Mouse (Mus musculus) heart, embryonic 13.5 days (tissue): Measurements from ENCODE around the gene Emsy. TPM values are rescaled to one million over a fixed set of nuclear protein-coding genes. Genes with fewer than 3 reads are reported as not detected.

Experiments
- ATAC-seq: fragments of 200-750 bp; cut with Nextera tagmentation; 2 replicates; pipeline ENCODE4 v1.8.0; 2017; ENCODE audit warnings: moderate TSS enrichment; ENCODE audit not compliant: insufficient number of reproducible peaks, low FRiP score, low TSS enrichment; ENCODE audit errors: extremely low read depth
- H3K27ac ChIP-seq: fragments of 300-500 bp; sonication (generic); replicated peaks from 2 replicates; pipeline ENCODE4 v1.5.1; 2015; ENCODE audit warnings: moderate library complexity, mild to moderate bottlenecking, inconsistent platforms
- H3K27me3 ChIP-seq: fragments of 300-500 bp; sonication (generic); replicated peaks from 2 replicates; pipeline ENCODE4 v1.6.1; 2015; ENCODE audit warnings: mild to moderate bottlenecking, inconsistent platforms
- H3K36me3 ChIP-seq: fragments of 300-500 bp; sonication (generic); 2 replicates; pipeline ENCODE4 v1.6.1; 2015; ENCODE audit warnings: mild to moderate bottlenecking, inconsistent platforms
- H3K4me1 ChIP-seq: fragments of 300-500 bp; sonication (generic); 2 replicates; pipeline ENCODE4 v1.6.1; 2015; ENCODE audit warnings: inconsistent platforms
- H3K4me2 ChIP-seq: fragments of 300-500 bp; sonication (generic); 2 replicates; pipeline ENCODE4 v1.6.1; 2015; ENCODE audit warnings: inconsistent platforms, mild to moderate bottlenecking, moderate library complexity
- H3K4me3 ChIP-seq: fragments of 300-500 bp; sonication (generic); 2 replicates; pipeline ENCODE4 v1.5.1; 2015; ENCODE audit warnings: moderate library complexity, mild to moderate bottlenecking, inconsistent platforms
- H3K9ac ChIP-seq: fragments of 300-500 bp; sonication (generic); 2 replicates; pipeline ENCODE4 v1.6.1; 2015; ENCODE audit warnings: inconsistent platforms, mild to moderate bottlenecking, moderate library complexity
- H3K9me3 ChIP-seq: fragments of 300-500 bp; sonication (generic); 2 replicates; pipeline ENCODE4 v1.6.1; 2016; ENCODE audit warnings: inconsistent platforms
- WGBS: fragments of 180-500 bp; shearing (Covaris S2); methylation state at CpG from one replicate; pipeline ENCODE4 v1.1.7; 2015; ENCODE audit warnings: mixed read lengths; 5-methylcytosine and 5-hydroxymethylcytosine counted together
- polyA plus RNA-seq: library from polyadenylated mRNA; unstranded; fragments of >200 nt; fragmentation: Nextera tagmentation; extraction: Ambion mirVana; gene quantifications from 2 replicates; pipeline ENCODE4 v1.2.1, GENCODE M21; 2015

The Emsy gene
- polyA plus RNA-seq, 1 experiment from 2014 or later = 19.2 TPM

GRCm38 (mm10) chr7:98608520-98608919, 48.1 kb downstream of the Emsy start:
- Histone ChIP-seq H3K27ac (no peak overlapping the region), H3K4me1 (no peaks in the 10 kb centered on the region), H3K9ac (no peak overlapping the region), H3K4me3 (no peak overlapping the region), H3K4me2 (no peak overlapping the region), H3K9me3 (no peaks in the 10 kb centered on the region), H3K27me3 (no peaks in the 10 kb centered on the region), H3K36me3 (peaks cover 43% of the 10 kb centered on the region)
- no peak for ATAC-seq

GRCm38 (mm10) chr7:98607158-98607557, 49.4 kb downstream of the Emsy start:
- no peaks in the 10 kb centered on the region for H3K27me3 ChIP-seq
- ATAC-seq = no peak
- no peak overlapping the region for H3K9ac ChIP-seq
- no peaks in the 10 kb centered on the region for H3K9me3 ChIP-seq
- H3K4me2 ChIP-seq = no peak overlapping the region
- peaks cover 44% of the 10 kb centered on the region for H3K36me3 ChIP-seq
- H3K27ac ChIP-seq = no peak overlapping the region
- H3K4me3 ChIP-seq = no peak overlapping the region
- no peaks in the 10 kb centered on the region for H3K4me1 ChIP-seq
- 74% methylated on average over 4 of the region's 4 CpGs for WGBS

GRCm38 (mm10) chr7:98601715-98602114, 54.9 kb downstream of the Emsy start:
- Histone ChIP-seq H3K27me3 (no peaks in the 10 kb centered on the region), H3K4me1 (no peaks in the 10 kb centered on the region), H3K27ac (no peak overlapping the region), H3K4me2 (no peak overlapping the region), H3K36me3 (peaks cover 65% of the 10 kb centered on the region), H3K9ac (no peak overlapping the region), H3K9me3 (no peaks in the 10 kb centered on the region), H3K4me3 (no peak overlapping the region)
- ATAC-seq = no peak
- WGBS = 82% methylated on average over 4 of the region's 4 CpGs

- Histone ChIP-seq H3K27ac (no peak overlapping the region), H3K9ac (no peak overlapping the region), H3K9me3 (no peaks in the 10 kb centered on the region), H3K4me3 (no peak overlapping the region), H3K36me3 (peaks cover 82% of the 10 kb centered on the region), H3K4me1 (no peaks in the 10 kb centered on the region), H3K4me2 (no peak overlapping the region), H3K27me3 (no peaks in the 10 kb centered on the region)
- WGBS = 76% methylated on average over 8 of the region's 8 CpGs
- no peak for ATAC-seq
These were observed 59.2 kb downstream of the Emsy start for GRCm38 (mm10) chr7:98597402-98597801.

GRCm38 (mm10) chr7:98594731-98595130, 61.9 kb downstream of the Emsy start:
- H3K4me2 ChIP-seq = no peak overlapping the region
- WGBS = 89% methylated on average over 4 of the region's 4 CpGs
- peaks cover 82% of the 10 kb centered on the region for H3K36me3 ChIP-seq
- H3K9me3 ChIP-seq = no peaks in the 10 kb centered on the region
- no peak overlapping the region for H3K9ac ChIP-seq
- no peak overlapping the region for H3K27ac ChIP-seq
- no peaks in the 10 kb centered on the region for H3K4me1 ChIP-seq
- no peak overlapping the region for H3K4me3 ChIP-seq
- no peak for ATAC-seq
- H3K27me3 ChIP-seq = no peaks in the 10 kb centered on the region

- no peaks in the 10 kb centered on the region for H3K4me1 ChIP-seq
- H3K27ac ChIP-seq = no peak overlapping the region
- H3K27me3 ChIP-seq = no peaks in the 10 kb centered on the region
- WGBS = 83% methylated on average over 6 of the region's 6 CpGs
- no peak overlapping the region for H3K9ac ChIP-seq
- no peak overlapping the region for H3K4me2 ChIP-seq
- H3K36me3 ChIP-seq = peaks cover 85% of the 10 kb centered on the region
- ATAC-seq = no peak
- no peak overlapping the region for H3K4me3 ChIP-seq
- no peaks in the 10 kb centered on the region for H3K9me3 ChIP-seq
These were observed 63.3 kb downstream of the Emsy start for GRCm38 (mm10) chr7:98593276-98593675.

GRCm38 (mm10) chr7:98589028-98589427, 67.6 kb downstream of the Emsy start:
- no peak overlapping the region for H3K27ac ChIP-seq
- ATAC-seq = no peak
- H3K9me3 ChIP-seq = no peaks in the 10 kb centered on the region
- no peak overlapping the region for H3K4me2 ChIP-seq
- H3K4me3 ChIP-seq = no peak overlapping the region
- no peaks in the 10 kb centered on the region for H3K27me3 ChIP-seq
- no peak overlapping the region for H3K9ac ChIP-seq
- H3K36me3 ChIP-seq = peaks cover 61% of the 10 kb centered on the region
- 56% methylated on average over 3 of the region's 3 CpGs for WGBS
- H3K4me1 ChIP-seq = 0 out of 2 replicates have a peak, but pooled peaks cover 2% of the 10 kb centered on the region

- no peak for ATAC-seq
- no peak overlapping the region for H3K9ac ChIP-seq
- WGBS = 79% methylated on average over 3 of the region's 3 CpGs
These were observed 70.3 kb downstream of the Emsy start for GRCm38 (mm10) chr7:98586313-98586712.

GRCm38 (mm10) chr7:98584555-98584954, 72.0 kb downstream of the Emsy start:
- Histone ChIP-seq H3K36me3 (peaks cover 26% of the 10 kb centered on the region), H3K4me1 (0 out of 2 replicates have a peak, but pooled peaks cover 2% of the 10 kb centered on the region), H3K9ac (no peak overlapping the region), H3K4me2 (no peak overlapping the region), H3K4me3 (no peak overlapping the region), H3K9me3 (no peaks in the 10 kb centered on the region), H3K27ac (no peak overlapping the region), H3K27me3 (no peaks in the 10 kb centered on the region)
- no peak for ATAC-seq
- 53% methylated on average over 3 of the region's 3 CpGs for WGBS

More at GRCm38 (mm10) chr7:98586313-98586712, 70.3 kb downstream of the Emsy start:
- Histone ChIP-seq H3K27me3 (no peaks in the 10 kb centered on the region), H3K9me3 (no peaks in the 10 kb centered on the region), H3K4me1 (0 out of 2 replicates have a peak, but pooled peaks cover 2% of the 10 kb centered on the region), H3K36me3 (peaks cover 43% of the 10 kb centered on the region), H3K4me2 (no peak overlapping the region), H3K27ac (no peak overlapping the region), H3K4me3 (no peak overlapping the region)

GRCm38 (mm10) chr7:98581266-98581665, 75.3 kb downstream of the Emsy start:
- no peak for ATAC-seq
- Histone ChIP-seq H3K4me1 (0 out of 2 replicates have a peak, but pooled peaks cover 2% of the 10 kb centered on the region), H3K27ac (no peak overlapping the region), H3K36me3 (peaks cover under 1% of the 10 kb centered on the region; the same call in 1 of the 2 replicates), H3K9ac (no peak overlapping the region), H3K4me3 (no peak overlapping the region), H3K9me3 (no peaks in the 10 kb centered on the region), H3K4me2 (no peak overlapping the region), H3K27me3 (no peaks in the 10 kb centered on the region)
- 69% methylated on average over 4 of the region's 4 CpGs for WGBS

GRCm38 (mm10) chr7:98580441-98580840, 76.1 kb downstream of the Emsy start:
- Histone ChIP-seq H3K9ac (no peak overlapping the region), H3K4me2 (no peak overlapping the region), H3K27me3 (no peaks in the 10 kb centered on the region), H3K36me3 (no peaks in the 10 kb centered on the region), H3K9me3 (no peaks in the 10 kb centered on the region), H3K4me3 (no peak overlapping the region), H3K27ac (no peak overlapping the region), H3K4me1 (0 out of 2 replicates have a peak, but pooled peaks cover 2% of the 10 kb centered on the region)
- WGBS = 68% methylated on average over 7 of the region's 7 CpGs
- ATAC-seq = no peak

- H3K4me2 ChIP-seq = no peak overlapping the region
- no peaks in the 10 kb centered on the region for H3K27me3 ChIP-seq
- 0 out of 2 replicates have a peak, but pooled peaks cover 2% of the 10 kb centered on the region for H3K4me1 ChIP-seq
- H3K36me3 ChIP-seq = no peaks in the 10 kb centered on the region
- no peaks in the 10 kb centered on the region for H3K9me3 ChIP-seq
- H3K9ac ChIP-seq = no peak overlapping the region
- no peak overlapping the region for H3K27ac ChIP-seq
- no peak for ATAC-seq
- WGBS = 62% methylated on average over 6 of the region's 6 CpGs
- H3K4me3 ChIP-seq = no peak overlapping the region
These were observed 76.9 kb downstream of the Emsy start for GRCm38 (mm10) chr7:98579731-98580130.
